Mouse (Mus musculus): ENCODE measurements around the gene Btbd35f17. TPM values are rescaled to one million over a fixed set of nuclear protein-coding genes. Genes with fewer than 3 reads are reported as not detected.
"Not testable (repeated sequence)": the region's sequence is repeated elsewhere in the genome, so short reads cannot be mapped to it uniquely, and the experiment has no call there.

Btbd35f17 gene
- polyA plus RNA-seq (2015; fragmentation: Nextera tagmentation; extraction: Ambion mirVana) = not detected in 2 replicates

DNA sequence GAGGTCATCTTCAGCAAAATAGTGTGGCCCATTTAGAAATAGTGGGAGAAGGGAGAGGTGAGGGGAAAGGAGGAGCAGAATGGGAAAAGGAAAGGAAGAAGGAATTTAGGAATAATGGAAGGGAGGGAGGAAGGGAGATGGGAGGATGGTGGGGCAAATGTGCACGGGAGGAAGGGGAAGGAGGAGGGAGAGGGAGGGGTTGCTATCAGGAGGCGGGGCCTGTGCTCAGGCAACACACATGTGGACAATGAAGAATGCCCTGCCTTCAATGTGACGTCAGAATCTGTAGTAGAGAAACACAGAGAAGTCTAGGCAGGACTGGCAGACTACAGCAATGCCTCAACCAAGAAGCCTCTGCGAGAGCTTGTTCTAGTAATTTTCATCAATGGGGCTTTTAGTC, at the start of gene Btbd35f17:
Gene Btbd35f17 (plus strand): TSS at position 301 of the 400 bp plus-strand sequence.
- H3K4me1 ChIP-seq; H3K27ac ChIP-seq (replicated peaks); H3K9ac ChIP-seq (replicated peaks); H3K36me3 ChIP-seq; H3K9me3 ChIP-seq (replicated peaks); H3K4me2 ChIP-seq; ATAC-seq (ENCODE audit: low FRiP score); H3K27me3 ChIP-seq (replicated peaks); H3K4me3 ChIP-seq (replicated peaks): not testable (repeated sequence)
- WGBS = 98% methylated on average over 2 of the region's 4 CpGs

Other genes with a start within 250 kb of the Btbd35f17 start
- gene Btbd35f28, start 174.1 kb upstream of the Btbd35f17 start, polyA plus RNA-seq (2015; fragmentation: Nextera tagmentation; extraction: Ambion mirVana) = not detected in 2 replicates
- not detected in 2 replicates for gene Btbd35f20, start 79.4 kb upstream of the Btbd35f17 start, polyA plus RNA-seq (2015; fragmentation: Nextera tagmentation; extraction: Ambion mirVana)

Data from neural tube, embryonic 15.5 days (tissue).